Mouse (Mus musculus): ENCODE measurements around the gene Plcl2. TPM values are rescaled to one million over a fixed set of nuclear protein-coding genes. Genes with fewer than 3 reads are reported as not detected.
"Not testable (repeated sequence)": the region's sequence is repeated elsewhere in the genome, so short reads cannot be mapped to it uniquely, and the experiment has no call there.

Gene Plcl2
- total RNA-seq, 2 experiments from 2014 or later = 75.0 to 76.0 TPM

DNA sequence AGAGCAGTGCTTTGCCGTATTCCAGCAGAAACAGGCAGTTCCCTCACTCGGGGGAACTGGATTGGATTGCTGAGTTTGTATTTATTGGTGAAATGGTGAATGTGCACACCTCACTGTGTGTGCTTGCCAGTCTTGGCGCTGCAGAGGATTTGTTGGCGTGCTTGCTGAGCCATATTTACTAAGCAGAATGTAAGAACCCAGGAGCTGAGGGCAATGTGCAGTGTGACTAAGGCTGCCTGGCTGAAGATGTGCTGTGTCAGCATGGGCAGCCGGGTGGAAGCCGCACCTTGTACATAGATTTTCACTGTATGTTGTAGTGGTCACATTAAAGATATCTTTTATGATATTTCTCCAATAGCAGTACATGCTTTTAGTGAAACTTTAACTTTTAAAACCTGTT, 178.9 kb downstream of the Plcl2 start:
- no peak for DNase-seq (ENCODE audit: low spot score in 2 of 2)

DNA sequence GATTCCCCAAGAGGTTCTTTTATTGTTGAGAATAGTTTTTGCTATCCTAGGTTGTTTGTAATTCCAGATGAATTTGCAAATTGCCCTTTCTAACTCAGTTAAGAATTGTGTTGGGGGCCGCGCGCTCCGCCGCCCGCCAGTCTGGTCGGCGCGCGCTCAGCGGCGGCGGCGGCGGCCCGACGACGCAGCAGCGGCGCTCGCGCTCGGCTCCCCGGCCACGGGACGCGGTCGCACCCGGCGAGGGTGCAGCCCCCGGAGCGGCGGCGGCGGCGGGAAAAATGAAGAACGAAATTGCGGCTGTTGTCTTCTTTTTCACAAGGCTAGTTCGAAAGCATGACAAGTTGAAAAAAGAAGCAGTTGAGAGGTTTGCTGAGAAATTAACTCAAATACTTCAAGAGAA, 189.2 kb downstream of the Plcl2 start:
- intact Hi-C loops (cut with DNase I); DNase-seq (ENCODE audit: low spot score in 2 of 2): not testable (repeated sequence)

More for the DNA sequence above, 178.9 kb downstream of the Plcl2 start:
- intact Hi-C loops (cut with DNase I) = no loop called here

GRCm38 (mm10) chr17:50710497-50711222, 201.5 kb downstream of the Plcl2 start:
- intact Hi-C loops (cut with DNase I) = no loop called here
- DNase-seq (ENCODE audit: low spot score in 2 of 2) = no peak

- DNase-seq (ENCODE audit: low spot score in 2 of 2) = no peak
- intact Hi-C loops (cut with DNase I) = no loop called here
Measured at GRCm38 (mm10) chr17:50717586-50717985, 208.4 kb downstream of the Plcl2 start.

- intact Hi-C loops (cut with DNase I) = no loop called here
- DNase-seq (ENCODE audit: low spot score in 2 of 2) = no peak
Measured at GRCm38 (mm10) chr17:50724376-50724775, 215.2 kb downstream of the Plcl2 start.

- intact Hi-C loops (cut with DNase I) = no loop called here
- no peak for DNase-seq (ENCODE audit: low spot score in 2 of 2)
Measured at GRCm38 (mm10) chr17:50726265-50726664, 217.1 kb downstream of the Plcl2 start.

DNA sequence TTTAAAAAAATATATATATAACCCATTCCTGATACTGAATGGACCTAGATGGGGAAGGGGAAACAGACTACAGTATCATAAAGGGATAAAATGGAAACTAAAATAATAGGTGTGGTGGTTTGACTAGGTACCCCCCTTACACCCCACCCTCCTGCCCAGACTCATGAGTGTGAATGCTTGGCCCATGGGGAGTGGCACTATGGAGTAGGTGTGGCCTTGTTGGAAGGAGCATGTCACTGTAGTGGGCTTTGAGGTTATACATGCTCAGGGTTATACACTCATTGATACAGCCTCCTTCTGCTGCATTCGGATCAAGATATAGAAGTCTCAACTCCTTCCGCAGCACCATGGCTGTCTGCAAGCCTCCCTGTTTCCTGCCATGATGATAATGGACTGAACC, 219.8 kb downstream of the Plcl2 start:
- intact Hi-C loops (cut with DNase I) = no loop called here
- no peak for DNase-seq (ENCODE audit: low spot score in 2 of 2)

- DNase-seq (ENCODE audit: low spot score in 2 of 2) = no peak
- intact Hi-C loops (cut with DNase I) = no loop called here
Measured at GRCm38 (mm10) chr17:50729577-50729976, 220.4 kb downstream of the Plcl2 start.

GRCm38 (mm10) chr17:50730896-50731295, 221.7 kb downstream of the Plcl2 start:
- intact Hi-C loops (cut with DNase I) = no loop called here
- DNase-seq (ENCODE audit: low spot score in 2 of 2) = no peak

DNA sequence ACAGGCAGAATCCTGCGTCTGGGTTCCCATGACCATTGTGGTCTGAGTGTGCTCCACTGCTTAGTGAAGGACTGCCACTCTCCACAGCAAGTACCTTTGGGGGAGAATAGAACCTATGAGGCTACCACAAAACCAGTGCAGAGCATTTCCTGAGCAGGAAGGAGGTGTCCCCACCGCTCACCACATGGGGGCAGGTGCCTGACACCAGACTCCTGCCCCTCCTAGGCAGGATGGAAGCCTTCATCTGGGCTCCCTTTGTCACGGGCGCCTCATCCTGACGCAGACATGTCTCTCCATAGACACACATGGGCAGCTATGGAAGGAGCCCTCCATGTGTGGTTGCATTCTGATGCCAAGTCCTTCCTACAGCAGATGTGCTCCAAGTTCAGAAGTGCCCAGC, 222.7 kb downstream of the Plcl2 start:
- no peak for DNase-seq (ENCODE audit: low spot score in 2 of 2)
- intact Hi-C loops (cut with DNase I) = no loop called here

GRCm38 (mm10) chr17:50733390-50733789, 224.2 kb downstream of the Plcl2 start:
- intact Hi-C loops (cut with DNase I) = no loop called here
- no peak for DNase-seq (ENCODE audit: low spot score in 2 of 2)

- no peak for DNase-seq (ENCODE audit: low spot score in 2 of 2)
- intact Hi-C loops (cut with DNase I) = no loop called here
Measured at GRCm38 (mm10) chr17:50734781-50735180, 225.6 kb downstream of the Plcl2 start.

DNA sequence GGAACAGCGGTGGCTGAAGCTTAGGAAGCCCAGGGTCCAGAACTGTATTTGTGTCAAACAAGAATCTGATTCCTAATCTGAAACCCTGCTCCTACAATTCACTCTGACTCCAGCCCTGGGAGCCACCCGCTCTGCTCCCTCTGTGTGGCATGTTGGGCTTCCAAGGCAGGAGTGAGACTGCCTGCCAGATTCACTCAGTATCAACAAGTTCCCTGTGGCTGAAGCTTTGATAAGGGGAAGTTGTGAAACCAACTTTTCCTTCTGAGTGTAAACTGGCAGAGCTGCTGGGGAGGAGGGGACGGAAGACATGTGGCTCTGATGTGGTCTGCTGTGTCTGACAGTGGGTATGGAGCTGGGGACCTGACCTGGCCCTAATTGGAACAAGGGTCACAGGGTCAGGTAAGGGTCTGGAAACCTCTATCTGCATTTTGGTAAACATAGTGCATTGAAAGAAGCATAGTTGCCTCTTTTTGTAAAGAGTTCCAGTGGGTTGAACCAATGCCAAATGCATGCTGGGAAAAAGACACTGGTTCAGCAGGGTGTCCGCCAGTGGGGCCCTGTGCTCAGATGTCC, 226.3 kb downstream of the Plcl2 start:
- DNase-seq (ENCODE audit: low spot score in 2 of 2) = peak in 1 of 2 experiments; percentile 23
- intact Hi-C loops (cut with DNase I) = no loop called here

DNA sequence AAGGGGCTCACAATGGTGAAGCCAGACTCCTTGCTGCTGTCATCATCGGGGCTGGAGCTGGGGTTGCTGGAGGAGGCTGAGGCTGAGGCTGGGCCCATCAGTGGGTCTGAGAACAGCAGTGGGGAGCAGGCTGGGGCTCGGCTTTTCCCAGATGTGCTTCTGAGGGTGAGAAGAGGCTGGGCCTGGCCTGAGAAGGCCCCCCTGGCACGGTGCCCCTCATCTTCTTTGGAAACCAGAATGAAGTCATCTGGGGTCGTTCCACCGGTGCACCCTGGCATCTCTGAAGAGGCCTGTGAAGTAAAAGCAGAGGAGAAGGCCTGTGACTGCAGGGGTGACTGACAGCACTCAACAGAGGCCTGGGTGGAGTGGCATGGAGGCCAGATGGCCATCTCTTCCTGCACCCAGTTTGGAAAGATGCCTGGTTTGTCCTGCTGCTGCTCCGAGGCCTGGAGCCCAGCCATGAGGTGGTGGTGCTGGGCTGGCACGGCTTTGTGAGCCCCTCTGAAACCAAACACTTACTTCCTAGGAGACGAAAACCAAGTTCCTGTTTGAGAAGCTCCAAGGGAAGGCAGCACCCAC, 226.8 kb downstream of the Plcl2 start:
- DNase-seq (ENCODE audit: low spot score in 2 of 2) = peak; percentile 15 to 35
- intact Hi-C loops (cut with DNase I) = no loop called here

GRCm38 (mm10) chr17:50737068-50737467, 227.9 kb downstream of the Plcl2 start:
- intact Hi-C loops (cut with DNase I) = no loop called here
- DNase-seq (ENCODE audit: low spot score in 2 of 2) = no peak

Other genes starting within 250 kb of the Plcl2 start
- 1 to 10 TPM; 2.9 to 3.6 TPM for gene Dazl, start 215.8 kb upstream of the Plcl2 start, total RNA-seq (2021)